Mouse (Mus musculus) activated CD4-positive, CD25-positive, alpha-beta regulatory T cell, adult 4 months (primary cell): ENCODE data around the gene Tcf20. TPM values are rescaled to one million over a fixed set of nuclear protein-coding genes. Genes with fewer than 3 reads are reported as not detected.
"Not testable (repeated sequence)": the region's sequence is repeated elsewhere in the genome, so short reads cannot be mapped to it uniquely, and the experiment has no call there.

Experiments
- ATAC-seq: one replicate; pipeline ENCODE4 v1.8.0; 2017
- polyA plus RNA-seq, 2 experiments: library from polyadenylated mRNA; unstranded; fragments of 100-300 nt; shearing (Covaris generic); gene quantifications; one replicate each; pipeline ENCODE4 v1.2.1; 2017

The Tcf20 gene
- polyA plus RNA-seq, 2 experiments from 2014 or later, result 12.2 to 16.0 TPM

DNA sequence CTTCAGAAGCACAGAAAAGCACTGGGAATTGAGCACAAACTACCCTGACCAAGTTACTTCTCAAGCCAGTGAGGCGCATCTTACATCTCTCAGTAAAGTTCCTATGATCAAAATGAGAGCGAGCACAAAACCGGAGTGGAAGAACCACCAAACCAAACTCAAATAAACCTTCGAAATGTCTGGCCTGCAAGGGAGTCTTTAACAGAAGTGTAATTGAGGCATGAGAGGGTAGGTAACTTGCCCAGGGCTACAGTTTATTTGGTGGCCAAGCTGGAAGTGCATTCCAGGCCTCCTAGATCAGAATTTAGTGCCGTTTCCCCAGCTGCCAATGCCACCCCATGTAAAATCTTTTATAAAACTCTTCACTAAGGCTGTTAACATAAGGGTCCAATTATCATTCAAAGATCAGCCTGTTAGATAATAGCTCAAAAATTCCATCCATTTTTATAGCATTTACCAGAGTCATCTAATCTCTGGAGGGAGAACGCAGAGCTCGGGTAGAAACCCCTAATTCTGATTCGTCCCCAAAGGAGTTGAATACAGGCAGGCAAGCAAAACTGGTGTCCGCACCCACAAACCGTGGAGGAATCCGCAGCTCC is 89.4 kb downstream of the Tcf20 start:
- ATAC-seq, result no peak

DNA sequence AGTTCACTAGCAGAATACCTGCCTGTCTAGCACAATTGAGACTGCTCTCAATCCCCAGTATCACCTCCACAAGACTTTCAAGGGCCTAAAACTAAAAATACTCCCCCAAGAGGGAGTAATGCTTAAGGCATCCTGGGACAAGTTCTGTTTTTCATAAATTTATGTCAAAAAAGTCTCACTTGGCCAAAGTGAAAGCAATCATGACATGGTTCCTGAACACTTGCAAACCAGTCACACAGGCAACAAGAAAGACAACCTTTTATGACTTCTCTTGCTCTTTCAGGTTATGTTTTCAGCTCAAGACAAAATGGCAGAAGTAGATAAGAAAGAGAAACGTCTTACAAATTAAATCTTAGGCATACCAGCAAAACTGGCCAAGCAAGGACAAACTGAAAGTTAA is 91.3 kb downstream of the Tcf20 start:
- ATAC-seq, result no peak

DNA sequence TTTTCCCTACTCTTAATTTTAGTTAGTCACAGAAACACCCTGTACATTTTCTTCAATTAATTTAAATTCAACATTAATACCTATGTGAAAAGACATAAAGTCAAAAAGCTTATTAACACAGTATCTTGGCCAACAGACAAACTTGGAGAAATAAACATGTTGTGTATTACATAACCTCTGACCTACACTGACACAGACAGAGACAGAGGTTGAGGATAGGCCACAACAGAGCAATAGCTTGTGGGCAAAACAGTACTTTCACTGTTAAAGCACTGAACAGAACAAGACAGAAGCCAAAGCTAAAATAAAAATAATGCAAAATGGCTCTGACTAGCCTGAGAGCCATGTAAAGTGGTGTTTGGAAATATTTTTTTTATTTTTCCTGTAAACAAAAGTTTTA is 97.2 kb downstream of the Tcf20 start:
- no peak for ATAC-seq

DNA sequence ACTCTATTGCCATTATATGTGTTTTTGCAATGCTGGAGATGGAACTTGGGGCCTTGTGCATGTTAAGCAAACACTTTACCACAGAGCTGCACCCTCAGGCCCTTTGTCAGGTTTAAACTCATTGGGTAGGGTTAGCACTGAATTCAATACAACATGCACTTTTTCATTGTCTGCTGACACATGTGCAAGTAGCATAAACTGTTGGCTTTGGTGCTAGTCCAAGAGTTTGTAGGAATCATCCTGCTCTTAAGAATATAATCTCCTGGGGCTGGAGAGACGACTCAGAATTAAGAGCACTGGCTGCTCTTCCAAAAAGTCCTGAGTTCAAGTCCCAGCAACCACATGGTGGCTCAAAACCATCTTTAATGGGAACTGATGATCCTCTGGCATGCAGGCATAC is 98.2 kb downstream of the Tcf20 start:
- ATAC-seq, result no peak

DNA sequence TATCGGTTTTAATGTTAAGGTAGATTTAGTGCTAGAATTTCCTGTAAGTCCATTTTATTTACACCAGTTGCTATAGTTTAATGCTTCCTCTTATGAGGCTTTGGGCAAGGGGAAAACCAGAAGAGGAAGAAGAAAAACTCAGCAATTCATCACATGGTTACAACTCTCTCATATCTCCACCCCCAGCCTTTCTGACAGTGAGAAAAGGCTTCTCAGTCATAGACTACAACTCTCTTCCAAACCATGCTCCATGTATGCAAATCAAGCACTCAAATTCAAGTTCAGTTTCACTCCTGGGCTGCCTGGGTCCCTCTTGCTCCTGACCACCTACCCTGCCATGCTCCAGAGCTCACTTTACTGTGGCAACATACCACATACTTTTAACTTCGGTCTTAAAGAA is 99.2 kb downstream of the Tcf20 start:
- no peak for ATAC-seq

DNA sequence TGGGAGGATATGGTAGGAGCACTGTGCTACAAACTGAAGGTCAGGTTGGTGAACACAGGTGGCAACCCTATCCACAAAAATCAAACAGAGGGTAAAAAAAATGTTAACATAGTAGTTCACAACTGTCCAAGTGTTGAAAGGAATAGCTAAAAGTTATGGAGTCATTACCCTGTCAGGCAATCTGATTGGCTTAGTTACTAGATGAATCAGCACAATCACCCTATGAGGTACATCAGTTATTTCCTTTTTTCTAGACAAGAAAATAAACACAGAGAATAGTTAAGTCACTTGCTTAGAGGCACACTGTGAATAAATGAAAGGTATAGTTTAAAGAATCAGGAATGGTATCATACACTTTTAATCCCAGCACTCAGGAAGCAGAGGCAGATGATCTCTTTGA is 110.4 kb downstream of the Tcf20 start:
- no peak for ATAC-seq

DNA sequence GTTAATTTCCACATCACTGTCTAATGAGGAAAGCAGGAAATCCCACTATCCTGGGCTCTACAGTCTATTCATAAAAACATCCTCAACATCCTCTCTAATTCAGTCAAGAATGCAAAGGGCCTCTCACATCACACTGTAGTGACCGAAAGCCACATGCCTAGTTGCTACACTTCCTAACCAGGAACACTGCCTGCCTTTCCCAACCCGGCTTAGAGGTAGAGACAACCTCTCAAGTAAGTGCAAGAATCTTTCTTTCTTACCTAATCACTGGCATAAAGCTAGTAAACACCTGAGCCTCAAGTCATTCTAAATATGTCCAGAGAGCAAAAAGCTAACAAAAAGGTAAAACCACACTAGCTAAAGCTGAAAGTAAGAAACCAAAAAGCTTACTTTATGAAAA is 110.8 kb downstream of the Tcf20 start:
- ATAC-seq, result no peak

DNA sequence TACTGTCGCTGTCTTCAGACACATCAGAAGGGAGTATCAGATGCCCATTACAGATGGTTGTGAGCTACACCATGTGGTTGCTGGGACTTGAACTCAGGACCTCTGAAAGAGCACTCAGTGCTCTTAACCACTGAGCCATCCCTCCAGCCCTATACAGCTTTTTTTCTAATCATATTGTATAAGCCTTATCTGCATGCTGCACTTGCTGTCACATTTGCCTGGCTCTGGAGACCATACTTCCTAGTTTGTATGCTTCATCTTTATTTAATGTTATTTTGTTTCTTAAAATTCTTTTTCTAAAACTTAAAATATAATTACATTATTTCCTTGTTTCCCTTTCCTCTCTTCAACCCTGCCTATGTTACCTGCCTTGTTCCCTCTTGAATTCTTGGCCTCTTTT is 115.6 kb downstream of the Tcf20 start:
- ATAC-seq, result no peak

DNA sequence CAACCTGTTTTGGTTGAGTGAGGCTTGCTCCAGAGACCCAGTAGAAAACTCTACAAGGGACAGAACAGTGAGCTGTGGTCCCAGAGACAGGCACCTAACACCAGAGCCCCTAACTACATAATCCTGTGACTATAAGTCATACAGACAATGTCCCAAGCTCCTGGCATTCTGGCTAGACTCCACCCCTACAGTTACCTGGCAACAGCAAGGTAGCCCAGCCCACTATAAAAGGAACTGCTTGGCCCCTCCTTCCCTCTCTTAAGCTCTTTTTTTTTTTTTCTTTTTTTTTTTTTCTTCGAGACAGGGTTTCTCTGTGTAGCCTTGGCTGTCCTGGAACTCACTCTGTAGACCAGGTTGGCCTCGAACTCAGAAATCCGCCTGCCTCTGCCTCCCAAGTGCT is 121.4 kb downstream of the Tcf20 start:
- ATAC-seq, result not testable (repeated sequence)

DNA sequence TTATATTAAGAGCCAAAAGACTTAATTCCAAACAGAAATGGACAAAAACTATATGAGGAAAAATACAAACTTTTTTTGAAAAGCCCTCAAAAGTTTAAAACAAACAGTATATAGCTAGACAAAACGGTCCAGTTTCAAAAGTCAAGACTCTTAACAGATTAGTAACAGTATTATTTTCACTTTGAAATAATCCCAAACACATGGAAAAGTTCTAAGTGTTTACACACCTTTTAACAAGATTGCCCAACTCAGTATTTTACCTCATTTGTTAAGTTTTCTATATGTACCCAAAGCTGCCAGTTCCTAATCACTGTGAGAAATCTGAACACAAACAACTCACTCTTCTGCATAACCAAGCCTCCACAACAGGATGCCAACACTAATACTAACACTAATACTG is 124.0 kb downstream of the Tcf20 start:
- ATAC-seq, result no peak

DNA sequence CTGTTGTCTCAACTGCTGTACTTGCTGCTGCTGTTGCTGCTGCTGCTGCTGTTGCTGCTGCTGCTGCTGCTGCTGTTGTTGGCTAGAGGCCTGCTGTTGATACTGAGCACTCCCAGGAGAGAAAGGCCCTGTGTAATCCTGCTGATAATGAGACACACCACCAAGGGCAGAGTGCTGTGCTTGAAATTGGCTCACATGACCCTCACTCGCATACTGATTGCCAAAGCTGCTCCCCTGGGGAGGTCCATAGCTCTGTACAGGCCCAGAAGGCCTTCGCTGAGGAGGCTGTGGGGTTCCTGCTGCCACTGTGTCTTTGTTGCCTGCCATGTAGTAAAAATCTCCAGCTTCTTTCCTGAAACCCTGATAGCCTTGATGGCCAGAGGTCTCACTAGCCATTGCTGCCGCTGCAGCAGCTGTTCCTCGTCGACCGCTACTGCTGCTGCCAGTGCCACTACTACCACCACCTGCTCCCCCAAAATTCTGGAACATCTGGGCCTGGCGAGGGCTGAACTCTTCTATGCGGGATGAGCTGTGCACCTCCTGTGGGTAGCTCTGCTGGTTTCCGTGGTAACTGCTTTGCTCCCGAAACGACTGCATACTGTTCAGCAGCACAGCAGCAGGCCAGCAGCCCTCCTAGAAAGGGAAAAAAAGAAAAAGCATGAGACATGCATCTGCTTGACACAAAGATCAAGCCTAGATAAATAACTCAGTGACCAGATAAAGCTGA is 130.9 kb downstream of the Tcf20 start:
- ATAC-seq, result no peak

DNA sequence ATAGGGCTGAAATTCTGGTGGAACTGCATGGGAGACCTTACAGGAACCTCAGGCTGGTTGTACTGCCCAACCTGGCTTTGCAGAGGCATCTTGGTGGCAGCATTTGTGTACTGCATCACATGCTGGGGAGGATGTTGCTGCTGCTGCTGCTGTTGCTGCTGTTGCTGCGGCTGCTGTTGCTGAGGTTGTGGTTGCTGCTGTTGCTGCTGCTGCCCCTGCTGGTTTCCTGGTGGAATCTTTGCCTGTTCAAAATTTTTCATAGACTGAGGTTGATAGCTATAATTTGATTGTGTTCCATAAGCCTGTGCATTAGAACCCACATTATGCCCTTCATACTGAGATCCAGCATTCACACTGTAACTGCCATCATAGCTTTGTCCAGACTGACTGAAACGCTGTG is 131.6 kb downstream of the Tcf20 start:
- no peak for ATAC-seq

DNA sequence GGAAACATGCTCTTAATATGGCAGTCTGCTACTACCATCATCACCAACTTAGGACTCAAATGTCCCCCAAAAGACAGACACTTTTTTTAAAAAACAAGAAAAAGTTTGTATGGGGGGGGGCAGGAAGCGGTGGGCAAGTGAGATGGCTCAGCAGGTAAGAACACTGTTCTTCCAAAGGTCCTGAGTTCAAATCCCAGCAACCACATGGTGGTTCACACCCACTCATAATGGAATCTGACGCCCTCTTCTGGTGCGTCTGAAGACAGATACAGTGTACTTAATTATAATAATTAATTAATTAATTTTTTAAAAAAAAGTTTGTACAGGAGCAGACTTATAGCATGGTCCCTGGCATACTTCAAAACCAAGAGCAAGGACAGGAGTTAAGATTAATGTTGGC is 148.5 kb downstream of the Tcf20 start:
- ATAC-seq, result no peak

DNA sequence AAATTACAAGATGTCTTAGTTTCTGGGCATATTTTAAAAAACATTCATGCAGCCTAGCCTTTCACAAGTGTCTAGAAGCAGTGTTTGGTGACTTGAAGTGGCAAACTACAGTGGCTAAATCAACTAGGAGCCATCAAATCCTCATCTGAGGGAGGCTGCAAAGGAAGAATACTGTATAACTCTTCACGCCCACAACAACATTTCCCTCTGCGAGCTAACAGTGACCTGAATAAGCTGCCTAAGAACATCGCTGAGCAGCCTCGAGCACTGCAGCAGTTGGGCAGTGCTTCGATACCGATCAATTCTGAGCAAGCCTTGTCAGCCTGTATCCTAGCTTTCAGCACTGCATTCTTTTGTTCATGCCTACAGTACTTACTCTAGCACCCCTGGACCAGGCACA is 157.8 kb downstream of the Tcf20 start:
- ATAC-seq, result no peak

DNA sequence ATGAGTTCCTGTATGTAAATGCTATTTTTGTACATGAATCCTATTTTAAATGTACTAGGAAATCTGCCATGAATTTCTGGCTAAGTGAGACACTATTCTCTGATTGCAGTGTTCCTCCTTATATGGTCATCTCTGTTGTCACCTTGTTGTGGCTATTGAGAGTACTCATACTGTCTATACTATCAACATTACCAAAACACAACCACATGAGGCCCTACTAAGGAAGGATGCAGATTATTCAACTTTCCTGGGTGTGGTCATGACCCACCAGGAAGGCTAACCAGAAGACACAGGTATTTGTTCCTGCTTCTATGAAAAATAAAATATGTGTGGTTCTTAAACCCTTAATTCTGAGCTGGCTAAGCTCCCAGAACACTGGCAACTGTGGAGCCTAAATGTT is 161.8 kb downstream of the Tcf20 start:
- no peak for ATAC-seq

DNA sequence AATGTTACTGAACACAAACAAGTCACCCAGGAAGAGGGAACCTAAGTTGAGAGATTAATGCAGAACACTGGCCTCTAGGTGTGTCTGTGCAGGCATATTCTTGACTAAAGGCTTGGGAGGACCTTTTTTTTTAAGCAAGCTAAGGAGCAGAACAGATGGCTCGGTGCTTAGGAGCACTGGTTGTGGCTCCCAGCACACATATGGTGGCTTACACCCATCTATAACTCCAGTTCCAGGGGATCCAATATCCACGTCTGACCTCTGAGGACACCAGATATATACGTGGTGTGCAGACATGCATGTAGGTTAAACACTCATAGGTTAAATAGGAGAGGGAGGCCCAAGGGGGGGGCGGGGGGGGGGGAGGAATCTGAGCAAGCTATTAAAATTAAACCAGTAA is 165.3 kb downstream of the Tcf20 start:
- ATAC-seq, result no peak

DNA sequence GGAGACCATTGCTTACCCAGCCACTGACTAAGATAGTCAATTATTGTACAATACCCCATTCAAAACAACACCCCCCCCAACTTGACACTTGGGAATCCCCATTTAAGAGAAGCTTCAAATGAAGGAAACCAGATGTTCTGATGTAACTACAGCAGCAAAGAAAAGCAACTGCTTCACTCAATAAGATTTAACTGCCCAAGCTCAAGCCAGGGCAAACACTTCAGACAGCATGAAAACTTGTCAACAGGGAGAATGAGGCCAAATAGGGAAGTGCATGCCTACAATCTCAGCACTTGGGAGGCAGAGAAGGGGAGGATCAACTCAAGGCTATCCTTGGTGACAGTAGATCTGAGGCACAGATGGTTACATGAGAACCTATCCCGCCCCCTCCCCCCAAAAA is 166.0 kb downstream of the Tcf20 start:
- no peak for ATAC-seq

DNA sequence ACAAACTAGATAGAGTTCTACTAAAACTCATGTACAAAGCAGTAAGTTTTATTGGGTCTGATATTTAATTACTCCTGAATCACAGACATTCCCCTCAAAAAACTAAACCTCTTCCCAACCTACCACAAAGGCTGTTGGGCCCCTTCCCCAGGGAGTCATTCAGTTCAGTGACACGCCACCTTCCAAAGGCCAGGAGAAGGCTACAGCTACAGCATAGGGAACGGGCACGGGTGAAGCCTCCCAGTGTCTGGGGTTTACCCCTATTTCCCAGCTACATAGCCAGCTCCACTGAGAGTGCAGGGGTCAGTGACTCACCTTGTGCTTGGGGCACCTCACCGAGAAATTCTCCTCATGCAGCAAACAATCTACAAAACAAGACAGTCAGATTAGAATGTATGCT is 172.4 kb downstream of the Tcf20 start:
- ATAC-seq, result no peak

DNA sequence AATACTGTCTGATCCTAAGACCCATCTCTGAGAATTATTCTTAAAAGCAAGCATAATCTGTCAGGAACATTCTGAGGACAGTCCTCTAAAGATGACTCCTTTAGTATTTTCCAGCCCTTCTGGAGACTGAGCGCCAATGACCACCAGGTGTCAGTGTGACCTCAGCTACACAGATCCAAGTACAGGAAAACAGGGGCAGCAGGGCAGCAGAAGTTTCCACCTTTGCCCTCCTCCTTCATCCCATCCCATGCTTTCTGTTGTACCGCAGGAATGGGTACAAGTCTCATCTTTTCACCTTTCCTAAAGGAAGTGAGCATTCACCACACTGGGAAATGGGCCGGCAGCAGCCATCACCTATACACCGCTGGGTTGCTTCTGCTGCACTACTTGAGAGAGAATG is 172.9 kb downstream of the Tcf20 start:
- no peak for ATAC-seq

DNA sequence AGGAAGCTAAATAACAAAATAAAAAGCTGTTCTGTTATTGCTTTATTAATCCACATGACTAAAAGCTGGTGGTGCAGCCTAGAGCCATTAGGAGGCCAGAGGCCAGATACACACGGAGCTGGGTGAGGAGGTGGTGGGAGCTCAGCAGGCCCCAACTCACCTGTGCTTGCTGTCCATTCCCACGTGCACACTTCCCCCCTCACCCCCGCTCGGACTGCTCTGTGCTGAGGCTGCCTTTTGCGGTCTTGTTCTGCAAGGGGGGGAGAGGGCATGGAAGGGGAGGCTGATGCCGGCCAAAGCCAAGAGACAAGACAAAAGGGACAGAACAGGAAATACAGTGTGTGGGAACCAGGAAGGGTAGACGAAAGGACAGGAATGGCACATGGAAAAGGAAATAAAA is 173.4 kb downstream of the Tcf20 start:
- no peak for ATAC-seq

DNA sequence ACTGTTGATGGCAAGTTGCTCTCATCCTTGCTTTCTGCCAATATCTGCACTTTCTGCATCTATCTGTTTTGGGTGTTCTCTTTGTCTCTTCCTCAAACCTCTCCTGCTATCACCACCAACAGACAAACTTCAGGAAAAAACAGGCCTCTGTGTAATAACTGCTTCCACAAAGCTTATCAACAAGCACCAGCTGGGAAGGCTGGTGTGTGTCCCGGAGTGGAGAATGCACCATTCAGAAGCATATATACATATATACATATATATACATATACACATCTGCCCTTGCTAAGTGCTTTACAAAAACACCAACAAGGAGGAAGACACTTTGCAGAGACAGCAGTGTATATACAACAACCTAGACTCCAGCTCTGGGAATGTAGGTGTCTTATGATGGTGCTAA is 177.1 kb downstream of the Tcf20 start:
- ATAC-seq, result no peak

DNA sequence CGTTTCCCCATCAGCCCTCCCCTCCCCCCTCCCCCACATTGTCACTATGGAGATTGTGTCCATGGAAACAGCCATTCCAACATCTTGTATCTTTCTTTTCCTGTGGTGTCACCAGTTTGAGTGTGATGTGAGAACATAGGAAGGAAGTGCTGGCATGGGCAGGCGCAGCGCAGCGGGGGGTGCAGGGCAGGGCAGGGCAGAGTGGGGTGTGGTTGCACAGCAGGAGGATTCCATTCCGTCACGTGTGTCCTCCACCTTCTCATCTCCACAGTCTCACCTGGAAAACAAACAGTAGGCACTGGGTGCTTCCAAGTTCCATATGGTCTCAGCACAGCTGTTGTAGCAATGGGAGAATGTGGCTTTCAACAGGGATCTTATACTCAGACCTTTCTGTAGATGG is 178.2 kb downstream of the Tcf20 start:
- ATAC-seq, result no peak

DNA sequence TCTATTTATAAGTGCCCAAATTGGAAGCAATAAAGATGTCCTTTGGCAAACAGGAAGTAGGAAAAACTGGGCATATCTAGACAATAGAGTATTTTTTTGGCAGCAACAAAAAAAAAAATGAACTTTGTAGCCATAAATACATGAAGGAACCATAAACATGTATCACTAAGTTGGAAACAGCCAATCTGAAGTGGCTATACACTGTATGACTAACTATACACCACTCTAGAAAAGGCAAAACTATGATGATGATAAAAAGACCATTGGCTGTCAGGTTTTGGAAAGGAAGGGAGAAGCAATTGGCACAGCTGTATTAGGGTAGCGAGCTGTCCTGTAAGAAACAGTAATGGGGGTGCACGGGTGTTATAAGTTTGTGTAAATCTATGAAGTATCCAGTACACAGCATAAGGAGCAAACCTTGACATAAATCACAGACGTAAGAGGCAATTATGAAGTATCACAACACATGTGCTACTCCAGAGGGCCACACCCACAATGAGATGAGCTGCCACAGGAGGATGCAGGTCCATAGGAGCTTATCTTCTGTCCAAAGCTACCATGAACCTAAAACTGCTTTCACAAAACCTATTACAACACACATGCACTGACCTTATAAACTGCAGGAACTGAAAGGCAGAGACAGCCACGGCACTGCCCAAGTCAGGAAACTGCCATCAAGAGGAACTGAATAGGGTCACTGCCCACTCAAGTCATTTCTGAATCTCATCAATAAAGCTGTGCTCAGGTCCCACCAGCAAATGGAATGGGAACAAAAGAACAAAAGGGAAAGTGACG is 180.5 kb downstream of the Tcf20 start:
- no peak for ATAC-seq
